Mouse (Mus musculus): ENCODE measurements around the gene Fgd4.
A peak's percentile ranks its signal among the peaks of the same experiment; 100 is the strongest.
"Not testable (repeated sequence)": the region's sequence is repeated elsewhere in the genome, so short reads cannot be mapped to it uniquely, and the experiment has no call there.

Fgd4 gene

GRCm38 (mm10) chr16:16542956-16543441 lies 57.4 kb downstream of the Fgd4 start:
- DNase-seq (ENCODE audit: low spot score): no peak

DNA sequence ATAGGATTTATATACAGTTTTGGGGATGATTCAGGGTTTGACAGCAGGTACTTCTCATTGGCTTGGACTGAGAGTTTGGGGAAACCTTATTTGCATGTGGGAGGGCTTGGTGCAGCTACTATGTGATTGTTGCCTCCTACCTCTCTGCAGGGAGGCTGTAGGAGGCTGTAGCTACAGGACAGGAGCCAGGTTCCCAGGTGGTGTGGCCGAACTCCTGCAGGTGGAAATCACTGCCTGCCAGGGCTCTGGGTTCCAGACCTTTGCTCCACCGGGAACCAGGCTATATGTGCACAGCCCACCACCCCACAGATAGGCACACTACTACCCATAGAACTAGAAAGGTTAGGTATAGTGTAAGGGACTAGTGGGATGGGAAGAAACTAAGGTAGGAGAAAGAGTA lies 61.0 kb downstream of the Fgd4 start:
- DNase-seq (ENCODE audit: low spot score): not testable (repeated sequence)

GRCm38 (mm10) chr16:16535232-16535631 lies 65.1 kb downstream of the Fgd4 start:
- no peak for DNase-seq (ENCODE audit: low spot score)

- DNase-seq (ENCODE audit: low spot score): no peak
Observed at GRCm38 (mm10) chr16:16528014-16528413, 72.3 kb downstream of the Fgd4 start.

DNA sequence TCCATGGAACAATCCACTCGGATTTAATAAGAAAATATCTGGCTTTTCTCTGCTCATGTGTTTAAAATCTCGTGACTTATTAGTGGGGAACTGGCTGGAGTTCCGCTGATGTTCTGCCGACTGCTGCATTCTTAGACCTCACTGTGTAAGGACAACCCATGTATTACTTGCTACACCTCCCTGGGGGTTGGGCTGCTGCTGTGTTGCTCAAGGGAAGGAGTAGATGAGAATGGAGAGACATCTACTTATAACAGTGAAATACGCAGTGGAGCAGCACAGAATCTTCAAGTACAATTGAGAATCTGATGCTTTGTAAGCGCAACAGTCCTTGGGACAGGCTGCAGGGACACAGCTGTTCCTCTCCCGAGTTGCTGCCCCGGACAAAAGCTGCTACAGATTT lies 73.1 kb downstream of the Fgd4 start:
- peak; percentile 42 for DNase-seq (ENCODE audit: low spot score)

GRCm38 (mm10) chr16:16526741-16527105 lies 73.6 kb downstream of the Fgd4 start:
- no peak for DNase-seq (ENCODE audit: low spot score)

DNA sequence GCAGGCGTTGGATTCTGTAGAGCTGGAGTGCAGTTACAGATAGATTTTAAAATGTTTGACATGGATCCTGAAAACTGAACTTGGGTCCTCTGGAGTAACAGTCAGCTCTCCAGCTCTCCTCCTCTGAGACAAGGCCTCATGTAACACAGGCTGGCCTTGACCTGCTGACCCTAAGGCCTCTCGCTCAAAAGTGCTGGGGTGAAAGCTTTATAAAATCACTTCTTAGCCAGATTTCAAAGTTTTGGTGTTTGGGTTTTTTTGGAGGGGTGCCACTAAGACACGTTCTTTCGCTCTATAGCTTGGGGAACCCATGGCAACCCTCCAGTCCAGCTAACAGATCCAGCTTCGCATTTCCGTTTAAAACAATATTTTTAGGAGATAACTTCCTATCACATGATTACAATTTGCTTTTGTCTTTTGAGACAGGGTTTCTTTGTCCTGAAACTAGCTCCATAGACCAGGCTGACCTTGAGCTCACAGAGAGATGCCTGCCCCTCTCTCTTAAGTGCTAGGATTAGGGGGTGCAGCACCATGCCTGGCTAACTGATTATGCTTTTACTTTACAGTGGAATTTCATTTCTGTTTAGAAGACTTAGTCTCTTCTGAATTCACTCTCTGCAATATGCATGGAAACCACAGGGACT lies 74.1 kb downstream of the Fgd4 start:
- no peak for DNase-seq (ENCODE audit: low spot score)

- DNase-seq (ENCODE audit: low spot score): no peak
Observed at GRCm38 (mm10) chr16:16525266-16525904, 75.0 kb downstream of the Fgd4 start.

DNA sequence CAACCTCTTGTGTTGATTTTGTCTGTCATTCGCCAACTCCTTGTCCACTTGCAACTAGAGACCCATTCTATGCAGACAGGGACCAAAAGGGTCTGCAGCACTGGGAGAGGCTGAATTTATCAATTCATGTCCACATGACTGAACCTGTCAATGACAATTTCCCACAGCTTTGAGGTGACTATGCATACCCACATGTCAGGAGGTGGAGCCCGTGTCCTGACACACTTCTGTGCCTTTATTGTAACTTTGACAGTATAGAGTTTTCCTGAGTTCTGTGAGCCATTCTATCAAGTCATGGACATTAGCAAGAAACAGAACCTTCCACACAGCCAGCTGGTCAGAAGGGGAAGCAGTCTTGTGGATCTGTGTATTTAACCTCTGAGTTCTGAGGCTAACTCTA lies 76.7 kb downstream of the Fgd4 start:
- DNase-seq (ENCODE audit: low spot score): no peak

DNA sequence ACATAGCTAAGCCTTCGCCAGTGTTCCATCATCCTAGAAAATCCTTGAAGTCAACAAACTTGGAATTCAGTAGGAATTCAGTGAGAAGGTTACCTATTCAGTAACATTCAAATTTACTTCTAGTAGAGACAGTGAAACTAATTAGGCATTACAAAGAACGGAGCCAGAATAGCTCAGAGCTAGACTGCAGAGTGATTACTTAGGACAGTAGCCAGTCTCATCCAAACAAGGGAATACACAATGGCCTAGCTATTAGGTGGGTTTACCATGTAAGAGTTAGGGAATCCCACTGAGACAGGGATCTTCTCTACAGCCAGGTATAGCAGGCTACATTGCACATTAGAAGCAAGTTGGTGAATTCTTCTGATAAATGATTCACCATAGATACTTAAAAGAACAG lies 77.5 kb downstream of the Fgd4 start:
- DNase-seq (ENCODE audit: low spot score): not testable (repeated sequence)

GRCm38 (mm10) chr16:16501491-16501890 lies 98.9 kb downstream of the Fgd4 start:
- DNase-seq (ENCODE audit: low spot score): no peak

DNA sequence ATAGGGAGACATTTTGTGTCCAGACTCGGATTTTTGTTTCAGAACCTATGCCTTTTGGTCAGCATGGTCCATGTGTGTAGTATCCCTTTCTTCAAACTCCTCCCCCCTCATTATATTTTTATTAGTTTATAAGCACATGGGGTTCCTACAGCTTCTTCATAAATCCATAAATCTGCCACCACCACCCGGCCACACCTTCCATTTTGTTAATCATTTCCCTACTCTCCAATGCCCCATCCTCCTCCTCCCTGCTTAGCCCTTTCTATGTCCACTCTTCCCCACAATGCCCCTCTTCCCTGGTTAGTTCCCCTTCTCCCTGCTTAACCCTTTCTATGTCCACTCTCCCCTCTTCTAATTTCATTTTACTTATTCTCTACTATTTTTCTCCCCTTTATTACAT lies 99.4 kb downstream of the Fgd4 start:
- no peak for DNase-seq (ENCODE audit: low spot score)

DNA sequence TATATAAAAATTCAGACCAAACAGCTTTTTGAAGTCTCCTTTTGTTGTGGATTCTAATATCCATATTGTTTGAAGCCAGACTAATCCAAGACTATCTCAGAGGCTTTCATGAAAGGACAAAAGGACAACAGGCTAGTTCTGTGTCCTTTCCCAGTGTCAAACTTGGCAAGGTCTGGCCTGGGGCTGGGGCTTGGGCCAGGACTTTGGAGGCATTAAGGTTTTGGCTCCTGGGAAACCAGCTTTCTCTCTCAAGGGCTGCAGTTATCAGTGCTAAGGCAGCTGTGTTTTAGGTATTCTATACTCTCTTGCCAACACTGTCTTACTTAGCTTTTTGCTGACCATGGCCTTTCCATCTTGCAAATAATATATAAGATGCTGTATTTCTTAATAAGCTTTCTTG lies 101.6 kb downstream of the Fgd4 start:
- no peak for DNase-seq (ENCODE audit: low spot score)

GRCm38 (mm10) chr16:16485523-16486043 lies 114.8 kb downstream of the Fgd4 start:
- DNase-seq (ENCODE audit: low spot score): no peak

- no peak for DNase-seq (ENCODE audit: low spot score)
Observed at GRCm38 (mm10) chr16:16484601-16485000, 115.7 kb downstream of the Fgd4 start.

- DNase-seq (ENCODE audit: low spot score): not testable (repeated sequence)
Observed at GRCm38 (mm10) chr16:16473451-16473850, 126.9 kb downstream of the Fgd4 start.

GRCm38 (mm10) chr16:16450021-16450420 lies 150.3 kb downstream of the Fgd4 start:
- DNase-seq (ENCODE audit: low spot score): no peak

DNA sequence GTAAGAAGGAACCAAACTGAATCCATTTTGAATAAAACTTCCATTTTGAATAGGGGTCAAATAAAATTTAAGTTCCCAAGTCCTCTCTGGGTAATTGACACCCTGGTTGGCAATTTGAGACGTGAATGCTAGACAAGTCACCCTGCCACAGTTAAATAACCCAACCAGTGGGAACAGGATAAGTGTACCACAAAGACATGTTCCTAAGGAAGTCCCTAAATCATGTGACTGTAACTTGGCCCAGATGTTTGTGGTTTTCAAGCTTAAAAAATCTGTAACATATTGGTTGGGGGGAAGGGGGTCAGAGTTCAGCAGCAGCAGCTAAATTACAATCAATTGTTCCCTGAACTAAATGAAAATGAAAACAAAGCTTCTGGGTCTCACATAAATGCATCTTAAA lies 161.9 kb downstream of the Fgd4 start:
- no peak for DNase-seq (ENCODE audit: low spot score)

GRCm38 (mm10) chr16:16422456-16422855 lies 177.9 kb downstream of the Fgd4 start:
- no peak for DNase-seq (ENCODE audit: low spot score)

DNA sequence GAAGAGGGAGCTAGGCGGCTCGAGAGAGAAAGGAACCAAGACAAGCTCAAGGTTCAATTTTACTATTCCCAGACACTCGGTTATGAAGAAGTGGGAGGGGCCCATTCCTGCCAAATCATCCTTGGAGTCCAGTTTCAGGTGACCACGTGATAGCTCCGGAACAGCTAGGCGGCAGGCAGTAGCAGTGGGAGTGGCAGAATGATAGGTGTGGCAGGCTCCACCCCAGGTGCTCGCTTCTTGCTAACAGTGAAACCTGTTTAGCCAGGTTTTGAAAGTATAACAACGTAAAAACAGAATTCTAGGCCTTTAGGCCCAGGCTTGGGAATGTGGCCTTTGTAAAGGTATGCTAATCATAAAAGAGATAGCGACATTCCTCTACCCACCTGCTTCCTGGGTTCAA lies 233.1 kb downstream of the Fgd4 start:
- not testable (repeated sequence) for DNase-seq (ENCODE audit: low spot score)

All from left cerebral cortex, adult 11 months (tissue).